Mouse (Mus musculus): ENCODE measurements at regions not wholly inside any gene's neighbourhood (a gene's known extent, or its start where the extent isn't known, plus 50 kb on each side); places are given as distances from the start of the nearest gene placed in this dataset.

DNA sequence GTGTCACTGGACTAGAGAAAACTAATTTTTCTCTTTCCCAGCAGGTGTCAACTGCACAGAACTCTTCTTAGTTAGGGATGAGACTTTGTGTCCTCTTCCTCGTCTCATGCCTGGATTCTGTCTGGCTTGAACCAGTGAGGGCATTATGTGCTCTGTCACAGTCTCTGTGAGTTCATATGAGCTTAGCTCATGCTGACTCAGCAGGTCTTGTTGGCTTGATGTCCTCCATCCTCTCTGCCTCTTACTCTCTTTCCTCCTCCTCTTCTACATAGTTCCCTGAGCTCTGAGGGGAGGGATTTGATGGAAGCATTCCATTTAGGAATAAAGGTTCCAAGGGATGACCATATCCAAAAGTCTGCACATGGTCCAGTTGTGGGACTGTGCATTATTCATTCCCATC is 284.7 kb downstream of the Meis1 start:
- TF ChIP-seq EP300 (IDR thresholded peaks at IDR 0.05; ENCODE audit: low read depth), result no peak
- TF ChIP-seq CTCF (IDR thresholded peaks at IDR 0.05; ENCODE audit: low read depth), result no peak
